Mouse (Mus musculus) heart, postnatal 4 days (tissue): ENCODE results near the gene Sestd1. TPM values are rescaled to one million over a fixed set of nuclear protein-coding genes. Genes with fewer than 3 reads are reported as not detected.

Experiments used
- total RNA-seq, 2 experiments: library from RNA; stranded (reverse); gene quantifications; 2 replicates each; pipeline ENCODE4 v1.2.3; 2021

Gene Sestd1
- total RNA-seq, 2 experiments from 2014 or later, result 31.4 to 33.3 TPM

Other genes with a start within 250 kb of the Sestd1 start
- 100 to 1,000 TPM; 228 to 229 TPM for gene Ccdc141, start 110.0 kb downstream of the Sestd1 start, total RNA-seq